Mouse (Mus musculus): Measurements from ENCODE around the gene Vps26c. TPM values are rescaled to one million over a fixed set of nuclear protein-coding genes. Genes with fewer than 3 reads are reported as not detected.
"Not testable (repeated sequence)": the region's sequence is repeated elsewhere in the genome, so short reads cannot be mapped to it uniquely, and the experiment has no call there.

The Vps26c gene
- polyA plus RNA-seq, 1 experiment from 2014 or later, result 53.5 TPM

DNA sequence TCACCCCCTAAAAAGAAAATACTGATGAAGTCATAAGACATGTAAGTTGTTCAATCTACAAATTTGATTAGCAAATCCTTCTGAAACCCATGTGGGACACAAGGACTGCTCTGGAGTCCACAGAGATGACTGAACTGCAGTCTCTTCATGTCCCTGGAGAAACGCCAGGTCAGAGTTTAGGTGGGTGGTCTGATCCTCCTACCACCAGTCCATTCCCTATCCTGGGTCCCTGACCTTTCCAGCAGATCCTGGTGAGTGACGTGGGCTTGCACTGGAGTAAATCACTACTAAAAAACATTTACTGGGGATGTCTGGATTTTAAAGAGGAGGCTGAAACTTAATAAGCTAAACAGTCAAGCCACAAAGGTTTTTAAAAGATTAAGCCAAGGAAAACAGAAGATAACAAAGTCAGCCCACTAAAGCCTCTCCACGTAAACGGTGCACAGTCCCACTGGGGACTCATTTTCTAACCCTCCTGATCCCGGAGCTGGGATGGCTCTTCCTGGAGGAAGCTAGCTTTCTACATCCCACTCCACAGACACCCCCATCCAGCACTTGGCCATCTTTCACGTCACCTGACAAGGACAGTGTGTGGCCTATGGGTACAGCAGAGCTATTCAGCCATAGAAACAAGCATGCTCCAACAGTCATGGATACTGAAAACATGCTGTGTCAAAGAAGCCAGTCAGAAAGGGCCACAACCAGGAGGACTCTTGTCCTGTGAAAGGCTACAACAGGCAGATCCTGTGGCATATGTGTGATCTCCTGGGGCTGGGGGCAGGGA, 2.8 kb downstream of the Vps26c start:
- no peaks in the 10 kb centered on the region for H3K27me3 ChIP-seq
- H3K9ac ChIP-seq, result peak overlapping the region; percentile 17; the same call in 1 of the 2 replicates
- peaks cover 36% of the 10 kb centered on the region for H3K4me1 ChIP-seq
- ATAC-seq (ENCODE audit: insufficient number of reproducible peaks, insufficient read depth, low FRiP score, low TSS enrichment, low read depth), result no peak
- H3K27ac ChIP-seq, result no peak overlapping the region
- 67% methylated on average over 6 of the region's 6 CpGs for WGBS
- H3K36me3 ChIP-seq, result no peaks in the 10 kb centered on the region
- no peaks in the 10 kb centered on the region for H3K9me3 ChIP-seq
- no peak overlapping the region for H3K4me2 ChIP-seq
- H3K4me3 ChIP-seq, result no peak overlapping the region

DNA sequence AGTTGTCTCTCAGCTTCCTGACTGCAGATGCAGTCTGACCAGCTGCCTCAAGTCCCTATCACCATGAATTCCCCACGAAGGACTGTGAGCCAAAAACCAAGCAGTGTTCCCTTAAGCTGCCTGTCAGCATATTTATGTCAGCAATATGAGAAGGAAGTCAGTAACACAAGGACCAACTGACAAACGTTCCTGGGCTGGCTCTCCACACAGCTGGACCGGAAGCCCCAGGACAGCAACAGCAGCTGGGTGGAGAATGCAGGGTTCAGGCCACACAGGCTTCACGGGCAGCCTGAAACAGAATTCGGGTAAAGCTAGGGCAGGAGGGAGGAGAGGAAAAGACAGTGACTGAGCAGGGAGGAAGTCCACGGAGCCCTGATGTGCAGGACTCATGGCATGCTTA, 7.6 kb downstream of the Vps26c start:
- no peaks in the 10 kb centered on the region for H3K36me3 ChIP-seq
- no peak for ATAC-seq (ENCODE audit: insufficient number of reproducible peaks, insufficient read depth, low FRiP score, low TSS enrichment, low read depth)
- H3K9ac ChIP-seq, result no peak overlapping the region
- H3K4me3 ChIP-seq, result no peak overlapping the region
- 43% methylated on average over 6 of the region's 6 CpGs for WGBS
- H3K9me3 ChIP-seq, result no peaks in the 10 kb centered on the region
- H3K4me1 ChIP-seq, result peaks cover 13% of the 10 kb centered on the region
- no peak overlapping the region for H3K4me2 ChIP-seq
- H3K27ac ChIP-seq, result peak overlapping the region; percentile 3; the same call in 1 of the 2 replicates
- no peaks in the 10 kb centered on the region for H3K27me3 ChIP-seq

DNA sequence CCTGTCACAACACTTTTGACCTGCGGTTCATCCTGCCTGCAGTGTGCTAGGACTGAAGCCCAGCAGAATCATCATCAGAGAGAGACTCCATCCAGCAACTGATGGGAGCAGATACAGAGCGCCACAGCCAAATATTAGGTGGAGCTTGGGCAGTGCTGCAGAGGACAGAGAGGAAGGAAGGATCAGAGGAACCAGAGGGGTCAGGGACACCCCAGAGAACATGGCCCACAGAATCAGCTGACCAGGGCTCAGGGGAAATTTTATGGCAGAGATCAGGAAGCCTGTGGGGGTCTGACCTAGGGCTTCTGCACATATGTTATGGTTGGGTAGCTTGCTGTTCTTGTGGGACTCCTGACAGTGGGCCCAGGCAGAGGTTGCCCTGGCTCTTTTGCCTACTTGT, 9.0 kb downstream of the Vps26c start:
- Histone ChIP-seq H3K9me3 (no peaks in the 10 kb centered on the region), H3K4me3 (no peak overlapping the region), H3K9ac (no peak overlapping the region), H3K4me2 (no peak overlapping the region), H3K4me1 (peaks cover 6% of the 10 kb centered on the region; the same call in 1 of the 2 replicates), H3K27me3 (no peaks in the 10 kb centered on the region), H3K27ac (no peak overlapping the region), H3K36me3 (no peaks in the 10 kb centered on the region)
- 97% methylated on average over 2 of the region's 2 CpGs for WGBS
- no peak for ATAC-seq (ENCODE audit: insufficient number of reproducible peaks, insufficient read depth, low FRiP score, low TSS enrichment, low read depth)

DNA sequence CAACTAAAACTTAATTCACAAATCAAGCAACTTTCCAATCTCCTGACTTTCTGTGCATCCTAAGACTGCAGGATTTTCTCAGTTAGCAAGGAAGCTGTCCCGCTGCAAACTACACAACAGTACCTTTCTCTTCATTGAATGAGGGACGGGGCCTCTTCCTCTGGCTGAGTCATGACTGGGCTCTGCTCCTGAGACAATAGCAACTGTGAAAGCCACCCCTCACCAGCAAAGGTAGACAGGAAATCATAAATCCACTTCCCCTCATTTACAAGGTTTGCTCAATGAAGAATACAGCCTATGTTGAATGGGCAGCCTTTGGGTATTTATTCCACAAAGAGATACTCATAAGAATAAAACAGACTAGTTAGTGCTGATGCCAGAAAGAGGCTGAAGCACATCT, 16.6 kb downstream of the Vps26c start:
- WGBS, result 79% methylated on average over 2 of the region's 2 CpGs
- H3K36me3 ChIP-seq, result peaks cover 49% of the 10 kb centered on the region
- no peak overlapping the region for H3K27ac ChIP-seq

DNA sequence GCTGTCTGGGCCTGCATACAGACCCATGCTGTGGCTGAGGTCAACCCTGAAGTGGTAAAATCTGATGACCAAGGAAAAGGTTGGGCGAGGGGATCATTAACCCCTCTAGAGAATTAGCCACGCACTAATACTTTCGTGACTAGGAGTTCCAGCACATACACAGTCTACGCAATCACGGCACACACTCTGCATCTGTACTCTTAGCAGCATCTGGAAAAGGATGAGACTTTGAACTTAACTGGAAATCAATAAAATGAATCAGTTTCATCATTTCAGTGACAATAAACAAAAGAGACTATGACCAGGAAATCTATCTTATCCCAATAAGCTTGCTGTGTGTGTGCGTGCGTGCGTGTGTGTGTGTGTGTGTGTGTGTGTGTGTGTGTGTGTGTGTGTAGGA, 17.9 kb downstream of the Vps26c start:
- Histone ChIP-seq H3K27me3 (no peaks in the 10 kb centered on the region), H3K9me3 (no peaks in the 10 kb centered on the region), H3K27ac (no peak overlapping the region), H3K4me3 (no peak overlapping the region), H3K4me1 (no peaks in the 10 kb centered on the region), H3K36me3 (peaks cover 61% of the 10 kb centered on the region), H3K4me2 (no peak overlapping the region), H3K9ac (no peak overlapping the region)
- ATAC-seq (ENCODE audit: insufficient number of reproducible peaks, insufficient read depth, low FRiP score, low TSS enrichment, low read depth), result no peak
- WGBS, result 92% methylated on average over 8 of the region's 8 CpGs

More for the DNA sequence above, 16.6 kb downstream of the Vps26c start:
- H3K4me2 ChIP-seq, result no peak overlapping the region
- no peak for ATAC-seq (ENCODE audit: insufficient number of reproducible peaks, insufficient read depth, low FRiP score, low TSS enrichment, low read depth)
- H3K4me3 ChIP-seq, result no peak overlapping the region
- H3K4me1 ChIP-seq, result no peaks in the 10 kb centered on the region
- H3K9ac ChIP-seq, result no peak overlapping the region
- H3K27me3 ChIP-seq, result no peaks in the 10 kb centered on the region
- no peaks in the 10 kb centered on the region for H3K9me3 ChIP-seq

DNA sequence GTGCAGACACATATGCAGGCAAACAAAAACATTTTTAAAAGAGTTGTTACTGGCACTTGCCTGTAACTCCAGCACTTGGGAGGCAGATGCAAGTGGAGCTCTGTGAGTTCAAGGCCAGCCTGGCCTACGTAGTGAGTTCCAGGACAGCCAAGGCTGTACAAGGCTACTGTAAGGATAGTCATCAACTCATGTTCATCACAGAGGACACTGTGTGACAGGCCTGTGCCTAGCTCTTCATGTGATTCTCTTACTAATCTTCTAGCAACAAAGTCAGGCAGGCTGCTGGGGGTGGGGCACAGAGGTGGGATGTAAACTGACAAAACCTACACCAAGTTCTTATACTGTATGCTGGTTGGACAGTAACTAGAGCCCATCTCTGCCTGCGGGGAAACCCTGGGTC, 19.6 kb downstream of the Vps26c start:
- Histone ChIP-seq H3K4me2 (no peak overlapping the region), H3K9me3 (no peaks in the 10 kb centered on the region), H3K4me3 (no peak overlapping the region), H3K9ac (no peak overlapping the region), H3K27me3 (no peaks in the 10 kb centered on the region), H3K36me3 (peaks cover 66% of the 10 kb centered on the region), H3K27ac (no peak overlapping the region), H3K4me1 (no peaks in the 10 kb centered on the region)
- 98% methylated on average over 2 of the region's 2 CpGs for WGBS
- no peak for ATAC-seq (ENCODE audit: insufficient number of reproducible peaks, insufficient read depth, low FRiP score, low TSS enrichment, low read depth)

DNA sequence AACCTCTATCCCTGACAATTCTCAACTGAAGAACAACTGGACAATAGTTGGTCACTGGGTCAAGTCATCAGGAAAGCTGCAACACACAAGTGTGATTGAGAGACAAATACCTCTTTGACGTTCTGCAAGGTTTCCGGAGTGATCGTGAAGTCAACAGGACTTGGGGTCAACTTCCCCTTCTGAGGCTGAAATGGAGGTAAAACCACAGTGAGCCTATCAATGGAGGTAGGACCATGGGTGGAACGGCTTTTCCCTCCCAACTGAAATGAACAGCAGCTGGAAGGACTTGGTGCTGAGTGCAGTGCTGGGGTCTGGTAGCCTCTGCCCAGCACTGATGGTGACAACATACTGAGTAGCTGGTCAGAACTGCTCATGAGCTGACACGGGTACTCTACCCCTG, 22.4 kb downstream of the Vps26c start:
- no peak overlapping the region for H3K4me3 ChIP-seq
- H3K4me1 ChIP-seq, result no peaks in the 10 kb centered on the region
- H3K9me3 ChIP-seq, result no peaks in the 10 kb centered on the region
- no peaks in the 10 kb centered on the region for H3K27me3 ChIP-seq
- no peak overlapping the region for H3K27ac ChIP-seq
- ATAC-seq (ENCODE audit: insufficient number of reproducible peaks, insufficient read depth, low FRiP score, low TSS enrichment, low read depth), result no peak
- WGBS, result 91% methylated on average over 5 of the region's 5 CpGs
- no peak overlapping the region for H3K4me2 ChIP-seq
- no peak overlapping the region for H3K9ac ChIP-seq
- peaks cover 66% of the 10 kb centered on the region for H3K36me3 ChIP-seq

DNA sequence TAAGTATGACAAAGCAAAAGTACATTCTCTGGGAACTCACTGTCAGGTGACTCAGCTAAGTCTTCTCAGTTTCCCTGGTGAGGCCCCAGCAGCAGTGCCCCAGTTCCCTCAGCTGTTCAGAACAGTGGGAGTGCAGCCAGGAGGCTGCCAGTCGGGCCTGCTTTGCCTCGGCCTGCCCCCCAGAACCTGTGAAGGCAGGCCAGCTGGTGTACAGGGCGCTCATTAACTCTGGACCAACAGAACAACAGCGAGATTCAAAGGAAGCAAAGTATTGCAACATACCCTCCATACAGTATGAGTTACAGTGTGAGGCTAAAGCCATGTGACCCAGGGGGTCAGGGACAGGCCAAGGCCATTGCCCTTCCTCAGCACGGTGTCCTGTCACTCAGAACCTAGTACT, 28.7 kb downstream of the Vps26c start:
- no peaks in the 10 kb centered on the region for H3K9me3 ChIP-seq
- peaks cover 60% of the 10 kb centered on the region for H3K36me3 ChIP-seq

DNA sequence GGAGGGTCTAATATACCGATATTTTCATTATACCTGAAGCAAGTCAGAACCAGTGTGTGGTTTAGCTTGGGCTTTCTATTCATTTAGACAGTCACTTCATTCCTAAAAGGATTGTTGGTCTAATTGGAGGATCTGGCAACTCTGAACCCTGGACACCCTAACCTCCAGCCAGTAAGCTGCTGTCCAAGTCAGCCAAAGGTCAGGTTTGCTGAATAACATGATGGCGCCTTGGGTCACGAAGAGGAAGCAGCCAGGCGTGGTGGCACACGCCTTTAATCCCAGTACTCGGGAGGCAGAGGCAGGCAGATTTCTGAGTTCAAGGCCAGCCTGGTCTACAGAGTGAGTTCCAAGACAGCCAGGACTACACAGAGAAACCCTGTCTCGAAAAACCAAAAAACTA, 29.5 kb downstream of the Vps26c start:
- peaks cover 60% of the 10 kb centered on the region for H3K36me3 ChIP-seq
- ATAC-seq (ENCODE audit: insufficient number of reproducible peaks, insufficient read depth, low FRiP score, low TSS enrichment, low read depth); H3K9ac ChIP-seq; H3K27ac ChIP-seq; H3K27me3 ChIP-seq; H3K4me2 ChIP-seq; H3K4me1 ChIP-seq; H3K9me3 ChIP-seq; H3K4me3 ChIP-seq: not testable (repeated sequence)
- WGBS, result 95% methylated on average over 7 of the region's 7 CpGs

More for the DNA sequence above, 28.7 kb downstream of the Vps26c start:
- WGBS, result 85% methylated on average over 5 of the region's 5 CpGs
- H3K4me1 ChIP-seq, result no peaks in the 10 kb centered on the region
- no peak overlapping the region for H3K4me2 ChIP-seq
- H3K9ac ChIP-seq, result no peak overlapping the region
- H3K27me3 ChIP-seq, result no peaks in the 10 kb centered on the region
- no peak overlapping the region for H3K4me3 ChIP-seq
- no peak overlapping the region for H3K27ac ChIP-seq
- ATAC-seq (ENCODE audit: insufficient number of reproducible peaks, insufficient read depth, low FRiP score, low TSS enrichment, low read depth), result no peak

DNA sequence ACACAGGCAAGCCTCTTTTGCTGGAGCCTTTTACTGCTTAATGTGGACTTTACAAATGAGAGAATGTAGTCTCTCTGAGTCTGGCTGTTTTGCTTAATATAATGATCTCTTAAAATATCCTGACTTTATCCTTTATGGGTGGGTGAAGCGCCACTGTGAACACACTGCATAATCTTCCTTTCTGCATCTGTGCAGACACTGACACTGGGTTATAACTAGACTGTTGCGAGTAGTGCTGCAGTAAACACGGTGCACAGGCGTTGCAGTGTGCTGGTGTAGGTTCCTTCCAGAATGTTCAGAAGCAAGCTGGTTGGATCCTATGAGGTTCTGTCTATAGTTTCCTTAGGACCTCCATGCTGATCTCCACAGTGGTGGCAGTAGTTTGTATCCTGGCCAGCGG, 37.3 kb downstream of the Vps26c start:
- no peak overlapping the region for H3K4me2 ChIP-seq
- no peak overlapping the region for H3K4me3 ChIP-seq
- no peaks in the 10 kb centered on the region for H3K27me3 ChIP-seq
- H3K4me1 ChIP-seq, result no peaks in the 10 kb centered on the region
- no peaks in the 10 kb centered on the region for H3K9me3 ChIP-seq
- WGBS, result 91% methylated on average over 5 of the region's 5 CpGs
- H3K9ac ChIP-seq, result no peak overlapping the region
- H3K27ac ChIP-seq, result no peak overlapping the region
- no peak for ATAC-seq (ENCODE audit: insufficient number of reproducible peaks, insufficient read depth, low FRiP score, low TSS enrichment, low read depth)
- H3K36me3 ChIP-seq, result no peaks in the 10 kb centered on the region

DNA sequence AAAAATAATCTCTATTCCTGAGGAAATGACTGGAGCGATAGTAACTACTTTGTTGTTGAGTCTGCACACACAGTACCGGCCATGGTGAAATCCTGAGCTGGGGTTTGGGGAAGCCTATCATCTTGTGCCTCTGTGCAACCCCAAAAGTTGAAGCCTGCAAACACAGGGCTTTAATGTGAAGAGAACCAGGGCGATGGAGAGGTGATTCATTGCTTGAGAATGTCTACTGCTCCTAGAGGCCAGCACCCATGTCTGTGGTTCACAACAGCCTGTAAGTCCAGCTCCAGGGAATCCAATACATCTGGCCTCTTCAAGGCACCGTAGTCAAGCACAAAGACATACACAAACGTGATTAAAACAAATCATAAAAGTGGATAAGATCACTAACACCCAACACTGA, 39.3 kb downstream of the Vps26c start:
- no peak for ATAC-seq (ENCODE audit: insufficient number of reproducible peaks, insufficient read depth, low FRiP score, low TSS enrichment, low read depth)
- Histone ChIP-seq H3K9me3 (no peaks in the 10 kb centered on the region), H3K9ac (no peak overlapping the region), H3K27ac (no peak overlapping the region), H3K36me3 (no peaks in the 10 kb centered on the region), H3K27me3 (no peaks in the 10 kb centered on the region), H3K4me2 (no peak overlapping the region), H3K4me1 (no peaks in the 10 kb centered on the region), H3K4me3 (no peak overlapping the region)
- WGBS, result 79% methylated on average over 5 of the region's 5 CpGs

DNA sequence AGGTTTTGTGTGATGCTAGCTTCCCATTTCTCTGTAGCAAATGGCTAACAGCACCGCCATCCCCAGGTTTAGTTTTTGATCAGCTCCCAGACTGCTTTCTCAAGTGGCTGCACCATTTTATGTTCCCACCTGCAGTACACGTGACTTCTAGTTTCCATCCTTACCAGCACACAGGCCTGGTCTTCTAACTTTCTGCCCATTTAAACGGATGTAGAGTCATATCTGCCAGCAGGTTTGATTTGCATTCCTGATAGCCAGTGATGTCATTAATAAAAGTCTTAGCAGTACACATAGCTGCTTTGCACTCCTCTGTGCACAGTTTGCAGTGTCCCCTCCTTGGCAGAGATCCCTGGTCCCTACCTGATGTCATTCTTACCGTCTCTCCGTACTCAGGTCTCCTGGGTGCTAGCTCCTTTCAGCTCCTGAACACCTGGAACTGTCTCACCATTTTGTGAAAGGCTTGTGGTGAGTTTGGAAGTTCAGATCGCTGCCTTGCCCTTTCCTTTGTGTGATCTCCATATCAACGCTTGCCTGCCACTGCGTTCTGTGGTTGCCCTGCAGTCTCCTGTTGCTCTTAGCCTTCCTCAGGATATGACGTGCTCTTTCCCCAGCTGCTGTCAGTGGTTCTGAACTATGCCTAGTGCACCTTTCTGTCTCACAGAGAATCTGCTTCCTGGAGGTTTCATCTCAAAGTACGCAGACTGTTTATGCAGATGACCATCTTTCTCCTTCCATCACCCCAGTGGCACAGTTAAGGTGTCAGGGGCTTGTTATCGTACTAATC, 41.7 kb downstream of the Vps26c start:
- 81% methylated on average over 11 of the region's 11 CpGs for WGBS
- H3K9ac ChIP-seq, result no peak overlapping the region
- no peak overlapping the region for H3K4me3 ChIP-seq
- no peaks in the 10 kb centered on the region for H3K27me3 ChIP-seq
- no peaks in the 10 kb centered on the region for H3K36me3 ChIP-seq
- no peaks in the 10 kb centered on the region for H3K4me1 ChIP-seq
- no peak overlapping the region for H3K27ac ChIP-seq
- no peaks in the 10 kb centered on the region for H3K9me3 ChIP-seq
- ATAC-seq (ENCODE audit: insufficient number of reproducible peaks, insufficient read depth, low FRiP score, low TSS enrichment, low read depth), result no peak
- H3K4me2 ChIP-seq, result no peak overlapping the region

All from embryonic facial prominence, embryonic 13.5 days (tissue).